Mouse (Mus musculus) right cerebral cortex, postnatal 4 days (tissue): ENCODE results near the gene Uckl1.

Experiments
- DNase-seq: peaks from one replicate; pipeline ENCODE4 v3.0.0-alpha.2; 2022

Uckl1 gene

DNA sequence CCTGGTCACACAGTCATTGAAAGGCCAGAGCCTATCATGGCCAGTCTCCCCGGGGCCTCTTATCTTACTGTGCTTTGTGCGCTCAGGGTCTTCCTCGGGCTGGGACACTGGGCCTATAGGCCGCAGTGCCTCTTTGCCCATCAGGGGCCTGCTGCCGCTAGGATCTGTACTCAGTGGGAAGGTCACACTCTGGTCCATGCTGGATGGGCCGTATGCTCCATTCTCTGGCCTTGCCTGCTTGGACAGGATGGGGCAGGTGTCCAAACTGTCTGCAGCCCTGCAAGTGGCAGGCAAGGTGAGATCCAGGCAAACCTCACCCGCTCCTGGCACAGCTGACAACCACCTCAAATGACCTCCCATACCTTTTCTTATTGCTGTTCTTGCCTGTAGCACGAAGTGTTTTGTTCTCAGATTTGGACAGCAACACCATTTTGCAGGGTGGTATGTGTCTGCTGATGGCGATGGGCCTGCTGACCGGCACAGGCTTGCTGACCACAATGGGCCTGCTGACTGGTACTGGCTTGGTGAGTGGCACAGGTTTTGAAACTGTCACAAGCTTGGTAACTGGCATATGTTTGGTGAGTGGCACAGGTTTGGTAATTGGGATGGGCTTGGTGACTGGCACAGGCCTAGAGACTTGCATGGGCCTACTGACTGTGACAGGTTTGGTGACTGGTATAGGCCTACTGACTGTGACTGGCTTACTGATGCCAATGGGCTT is 4.5 kb upstream of the Uckl1 start:
- peak; percentile 3 for DNase-seq

DNA sequence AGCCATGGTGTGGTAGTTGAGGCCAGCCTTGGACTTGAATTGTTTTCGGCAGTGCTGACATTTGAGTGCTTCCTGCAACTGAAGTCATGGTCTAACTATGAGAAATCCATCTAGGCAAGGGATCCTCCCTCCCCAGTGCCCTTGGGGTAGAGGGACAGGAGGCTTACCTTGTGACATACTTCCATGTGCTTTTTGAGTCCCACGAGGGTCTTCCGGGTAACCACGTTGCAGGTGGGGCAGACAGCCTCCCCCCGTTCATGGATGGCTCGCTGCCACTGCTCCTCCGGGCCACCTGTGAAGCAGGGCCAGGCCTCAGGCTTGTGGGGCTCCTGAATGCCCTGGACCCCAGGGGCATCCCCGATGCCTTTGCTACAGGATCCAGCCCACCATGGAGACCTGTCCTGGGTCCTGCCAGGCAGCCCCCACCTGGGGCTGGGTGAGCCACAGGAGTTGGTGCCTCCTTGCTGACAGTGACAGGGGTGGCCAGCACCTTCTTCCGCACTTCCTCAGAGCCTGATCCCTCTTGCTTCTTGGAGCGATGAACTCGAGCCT is 3.6 kb upstream of the Uckl1 start:
- peak; percentile 16 for DNase-seq

DNA sequence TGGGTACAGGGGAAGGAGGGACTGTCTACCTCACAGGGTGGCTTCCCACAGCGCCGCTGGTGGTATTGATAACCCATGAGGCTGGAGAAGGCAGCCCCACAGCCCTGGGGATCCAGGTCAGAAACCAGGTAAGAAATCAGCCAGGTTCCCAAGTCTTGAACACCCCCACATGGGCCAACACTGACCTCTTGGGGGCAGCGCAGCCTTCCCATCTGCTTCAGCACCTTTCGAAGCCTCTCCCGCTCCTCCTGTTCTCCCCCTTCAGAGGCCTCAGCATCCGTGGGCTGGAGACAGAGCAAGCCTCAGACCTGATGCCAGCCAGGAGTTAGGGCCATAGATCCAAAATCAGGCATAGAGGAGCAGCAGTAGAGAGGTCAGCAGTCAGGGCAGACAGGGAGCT is 3.1 kb upstream of the Uckl1 start:
- peak; percentile 3 for DNase-seq

- DNase-seq: peak; percentile 1
Measured at GRCm38 (mm10) chr2:181586124-181586523, 1.4 kb upstream of the Uckl1 start.

DNA sequence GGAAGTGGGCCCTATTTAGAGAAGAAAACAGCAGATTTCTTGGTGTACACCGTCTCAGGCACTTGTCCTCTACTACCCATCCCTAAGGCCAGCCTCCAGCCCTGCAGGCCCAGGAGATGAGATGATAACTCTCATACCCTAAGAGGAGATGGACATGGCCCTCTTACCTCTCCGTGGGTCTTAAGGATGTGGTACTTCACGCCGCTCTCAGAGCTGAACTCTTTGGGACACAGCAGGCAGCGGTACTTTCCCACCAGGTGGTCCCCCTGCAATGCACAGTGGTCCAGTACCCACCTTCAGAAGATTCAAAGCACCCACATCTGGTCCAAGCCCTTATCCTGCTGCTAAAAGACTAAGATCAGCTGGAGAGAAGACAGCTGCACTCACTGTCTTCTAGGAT is 814 bp upstream of the Uckl1 start:
- DNase-seq: peak; percentile 2

DNA sequence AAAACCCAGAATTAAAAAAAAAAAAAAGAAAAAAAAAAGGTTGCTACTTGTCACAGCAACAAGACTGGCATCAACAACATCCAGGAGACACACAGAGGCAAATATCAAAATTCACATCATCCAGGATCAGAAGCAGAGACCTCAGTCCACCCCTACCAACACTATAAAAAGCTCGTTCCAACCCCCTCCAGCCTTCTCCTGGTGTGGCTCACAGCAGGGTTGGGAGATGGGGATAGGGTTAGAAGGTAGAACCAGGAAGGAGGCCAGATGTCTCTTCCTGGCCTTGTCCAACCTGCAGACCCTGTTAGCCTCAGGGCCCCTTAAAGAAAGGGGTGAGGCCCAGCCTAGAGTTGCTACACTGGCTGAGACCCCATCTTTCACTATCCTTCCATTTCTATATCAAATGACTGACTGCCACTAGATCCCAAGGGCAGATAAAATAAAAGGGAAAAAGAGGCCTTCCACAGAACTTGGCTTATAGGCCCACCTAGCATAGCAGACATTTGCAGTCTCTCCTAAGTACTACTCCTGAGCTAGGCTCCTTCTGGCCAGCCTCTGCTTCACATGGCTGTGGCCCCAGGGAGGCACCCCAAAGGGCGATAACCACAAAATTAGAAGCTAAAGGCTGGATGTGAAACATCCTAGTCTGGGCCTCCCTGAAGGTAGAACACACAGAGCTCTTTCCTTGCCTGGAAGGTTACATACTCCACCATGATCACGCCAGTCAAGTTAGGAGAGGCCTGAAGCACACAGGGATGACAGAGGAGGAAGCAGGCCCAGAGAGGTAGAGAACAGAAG is 1.0 kb downstream of the Uckl1 start:
- peak; percentile 2 for DNase-seq

DNA sequence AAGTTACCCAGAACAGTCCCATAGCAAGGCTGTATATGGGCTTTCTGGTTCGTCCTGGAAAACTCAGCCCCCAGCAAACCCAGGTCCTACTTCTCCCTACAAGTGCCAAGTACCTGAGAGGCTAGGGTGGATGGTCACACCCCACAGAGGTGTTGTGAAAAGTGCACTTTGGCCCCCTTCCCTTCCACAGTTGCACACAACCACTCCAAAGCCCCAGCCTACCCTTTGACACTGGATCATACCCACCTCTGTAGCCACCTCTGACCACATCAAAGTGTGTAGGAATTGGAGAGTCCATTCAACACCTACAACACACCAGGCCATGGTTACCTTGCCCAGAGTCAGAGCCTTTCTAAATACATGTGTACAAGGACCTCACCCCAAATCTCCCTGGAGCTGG is 1.8 kb downstream of the Uckl1 start:
- peak; percentile 1 for DNase-seq

GRCm38 (mm10) chr2:181582358-181582757 is 2.3 kb downstream of the Uckl1 start:
- DNase-seq: peak; percentile 6

- peak; percentile 81 for DNase-seq
Measured at GRCm38 (mm10) chr2:181581402-181582120, 3.1 kb downstream of the Uckl1 start.

- DNase-seq: peak; percentile 76
Measured at GRCm38 (mm10) chr2:181581016-181581401, 3.7 kb downstream of the Uckl1 start.

DNA sequence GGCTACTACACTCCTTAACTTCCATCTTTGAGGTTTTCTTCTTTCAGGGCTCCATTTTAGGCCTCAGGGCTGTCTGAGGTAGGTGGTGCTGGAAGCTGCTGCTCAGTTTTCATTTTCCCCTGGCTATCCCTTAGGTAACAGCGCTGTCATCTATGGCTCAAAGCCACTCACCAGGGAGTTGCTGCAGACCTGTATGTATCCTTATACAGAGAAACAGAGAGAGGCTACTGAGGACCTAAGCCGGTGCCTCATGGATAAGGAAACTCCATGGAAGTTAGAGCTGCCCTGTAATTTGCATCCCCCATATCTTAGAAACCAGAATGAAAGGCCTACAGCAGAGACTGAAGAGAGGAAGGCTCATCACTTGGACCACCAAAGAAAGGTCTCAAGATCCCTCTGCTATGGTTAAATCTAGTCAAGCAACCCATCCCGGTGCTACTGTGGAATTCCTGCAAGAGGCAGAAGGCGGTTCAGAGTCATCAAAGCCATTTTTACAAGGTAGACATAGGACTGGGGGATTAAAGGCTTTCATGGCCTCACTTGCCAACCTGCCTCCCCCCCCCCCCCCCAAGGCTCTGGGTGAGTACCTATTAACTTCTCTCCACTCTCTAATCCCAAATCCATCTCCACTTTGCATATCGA is 4.4 kb downstream of the Uckl1 start:
- no peak for DNase-seq

GRCm38 (mm10) chr2:181579681-181580080 is 5.0 kb downstream of the Uckl1 start:
- DNase-seq: no peak

GRCm38 (mm10) chr2:181578790-181579618 is 5.7 kb downstream of the Uckl1 start:
- DNase-seq: peak; percentile 2

GRCm38 (mm10) chr2:181577981-181578581 is 6.6 kb downstream of the Uckl1 start:
- peak; percentile 3 for DNase-seq

- no peak for DNase-seq
Measured at GRCm38 (mm10) chr2:181577126-181577525, 7.6 kb downstream of the Uckl1 start.

DNA sequence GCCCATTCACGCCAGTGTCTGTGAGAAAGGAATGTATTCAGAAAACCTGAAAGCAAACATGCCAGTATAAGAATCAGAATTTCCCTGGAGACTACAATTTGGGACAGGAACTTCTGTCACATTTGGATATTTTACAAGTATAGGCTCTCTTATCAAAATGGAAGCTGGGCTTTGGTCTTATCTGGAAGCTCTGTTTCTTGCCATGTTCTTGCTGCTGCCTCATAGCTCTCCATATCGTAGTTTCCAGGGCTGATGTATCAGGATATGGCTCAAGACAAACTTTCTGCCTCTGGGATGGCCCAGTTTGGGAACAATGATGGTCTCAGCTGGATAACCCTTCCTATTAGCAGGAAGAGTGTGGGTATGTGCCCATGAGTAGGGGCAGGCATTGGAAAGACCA is 8.1 kb downstream of the Uckl1 start:
- DNase-seq: no peak

DNA sequence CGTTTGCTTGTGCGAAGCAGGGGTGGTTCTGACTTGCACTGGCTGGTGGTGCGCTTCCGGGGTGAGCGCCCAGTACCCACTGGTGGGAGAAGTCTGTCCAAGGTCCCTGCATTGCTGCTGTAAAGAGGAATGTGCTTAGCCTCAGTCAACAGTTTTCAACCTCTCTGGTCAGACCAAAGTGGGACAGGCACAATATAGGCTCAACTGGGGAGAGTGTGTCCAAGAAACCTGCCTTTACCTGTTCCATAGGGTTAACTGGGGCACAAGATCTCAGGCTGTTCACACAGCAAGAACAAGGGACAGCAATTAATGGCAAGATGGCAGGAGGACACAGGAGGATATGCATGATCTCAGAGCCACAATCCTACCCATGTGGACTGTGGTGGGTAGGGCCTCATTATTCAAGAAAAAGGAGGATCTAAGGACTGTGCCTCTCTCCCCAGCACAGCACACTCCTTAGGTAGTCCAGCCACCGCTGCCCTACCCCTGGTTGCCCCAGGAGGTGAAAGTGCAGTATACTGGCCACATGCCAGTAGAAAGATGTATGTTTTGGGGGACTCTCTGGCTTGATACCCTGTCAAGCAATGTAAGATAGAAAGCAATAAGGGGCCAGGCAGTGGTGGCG is 9.7 kb downstream of the Uckl1 start:
- DNase-seq: peak; percentile 1

DNA sequence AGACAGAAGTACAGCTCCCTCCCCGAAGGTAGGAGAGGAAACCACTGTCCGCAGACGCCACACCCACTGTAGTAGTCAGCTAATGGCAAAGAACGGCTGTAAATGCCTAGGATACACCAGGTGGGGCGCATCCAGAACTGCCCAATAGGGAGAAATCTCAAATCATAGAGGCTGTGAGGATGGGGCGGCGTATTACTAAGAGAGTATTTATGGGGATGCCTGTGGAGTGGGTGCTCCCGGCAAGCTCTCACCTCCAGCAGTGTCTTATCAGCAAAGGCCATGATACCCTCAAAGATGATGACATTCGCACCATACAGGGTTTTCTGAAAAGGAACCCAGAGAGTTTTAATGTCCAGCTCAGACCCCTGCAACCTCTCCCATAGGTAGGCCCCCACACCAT is 10.7 kb downstream of the Uckl1 start:
- DNase-seq: peak; percentile 1

DNA sequence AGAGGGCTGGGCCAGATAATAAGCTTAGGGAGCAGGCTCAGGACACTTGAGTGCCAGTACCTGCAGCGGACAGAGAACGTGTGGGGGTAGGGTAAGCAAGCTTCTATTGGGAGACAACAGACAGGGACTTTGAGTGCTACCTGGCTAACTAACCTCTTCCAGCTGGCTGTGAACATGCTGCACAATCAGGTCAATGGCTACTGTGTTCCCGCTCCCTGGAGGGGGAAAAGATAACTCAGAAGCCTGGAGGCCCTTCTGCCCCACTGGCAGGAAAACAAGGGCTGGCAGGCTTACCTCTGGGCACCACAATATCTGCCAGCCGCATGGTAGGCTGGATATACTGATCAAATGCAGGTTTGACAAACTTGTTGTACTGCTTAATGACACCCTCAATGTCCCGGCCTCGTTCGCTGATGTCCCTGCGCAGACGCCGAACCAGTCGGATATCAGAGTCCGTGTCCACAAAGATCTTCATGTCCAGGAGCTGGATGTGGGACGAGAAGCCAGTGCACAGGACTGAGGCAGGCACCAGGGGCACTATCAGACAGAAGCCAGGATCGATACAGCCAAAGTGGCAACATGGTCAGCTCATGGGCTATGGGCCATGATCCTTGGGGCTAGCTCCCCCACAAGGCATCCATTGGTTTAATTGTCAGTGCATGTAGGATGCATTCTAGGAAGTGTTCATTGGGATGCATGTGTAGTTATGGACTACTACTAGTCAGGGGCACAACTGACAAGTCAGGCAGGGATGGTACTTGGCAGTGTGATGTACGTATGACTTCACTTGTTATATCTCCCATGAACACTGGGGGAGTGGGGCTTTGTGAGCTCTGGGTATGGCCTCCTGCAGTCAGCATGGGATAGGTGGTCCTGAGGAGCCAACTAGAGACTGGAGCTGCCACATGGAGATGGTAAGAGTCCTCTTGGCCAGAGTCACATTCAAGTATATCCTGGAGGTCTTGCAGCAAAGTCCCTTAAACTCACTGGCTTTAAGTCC is 11.5 kb downstream of the Uckl1 start:
- peak; percentile 2 for DNase-seq
